Mouse (Mus musculus) cerebellum, adult 2 months (tissue): ENCODE results near the gene Oasl1.

Experiments
- CTCF ChIP-seq: fragments of 200-500 bp; IDR thresholded peaks from 2 replicates; pipeline ENCODE4 v1.5.1; 2011; ENCODE audit warnings: low read depth, mild to moderate bottlenecking, control low read depth, low read length, moderate library complexity, borderline replicate concordance; ENCODE audit not compliant: insufficient read depth
- POLR2A ChIP-seq: fragments of 200-500 bp; IDR thresholded peaks from 2 replicates; pipeline ENCODE4 v1.6.1; 2011; ENCODE audit warnings: low read length, control low read depth, borderline replicate concordance; ENCODE audit not compliant: insufficient read depth

GRCm38 (mm10) chr5:114921551-114922365 is 1.3 kb upstream of the Oasl1 start:
- no peak for TF ChIP-seq CTCF
- no peak for TF ChIP-seq POLR2A
